ENCODE assay signal across 10 mouse cellular contexts in genomic region chr5:132633198-132633884, GRCm38 (mm10).
DNase-seq lines count a peak whose midpoint lies in the region; ATAC-seq and TF ChIP-seq lines count a peak whose summit lies in the region.
"Had no signal": no experiment of that assay in that cellular context is flagged by ENCODE, and none has a peak within 500 bp of the region (broad histone marks: within the 10 kb centered on the region; RNA-seq: fewer than 3 reads in every experiment).

No protein-coding gene starts in this region.

- no peak overlapping the region for H3K27ac ChIP-seq in lung, embryonic 14.5 days (ENCODE audit: low read depth)
- H3K27ac ChIP-seq: lung, embryonic 15.5 days had no signal

- no peaks in the 10 kb centered on the region for H3K4me1 ChIP-seq in lung, embryonic 14.5 days (ENCODE audit: insufficient read depth)
- H3K4me1 ChIP-seq: lung, embryonic 15.5 days had no signal

- H3K4me2 ChIP-seq in lung, embryonic 14.5 days: no peak overlapping the region
- H3K4me2 ChIP-seq: lung, embryonic 15.5 days had no signal

- DNase-seq in gastrocnemius, adult 18-20 months (ENCODE audit: low spot score): peak; percentile 14
- DNase-seq in gastrocnemius, postnatal 10 days: no peak
- DNase-seq in lung, embryonic 14.5 days: peak; percentile 58
- DNase-seq in lung, adult 18-20 months: no peak
- DNase-seq in brain, embryonic 18.5 days (ENCODE audit: low read depth, low spot score): peak; percentile 18
- DNase-seq in lung, postnatal 10 days: peak; percentile 60
- no peak for DNase-seq in left cerebral cortex, adult 11 months (ENCODE audit: low spot score)
- no peak for DNase-seq in cerebellum, postnatal 14 days
- DNase-seq: cerebellum, postnatal 36 days had no signal

- H3K4me3 ChIP-seq in lung, embryonic 14.5 days (ENCODE audit: low read depth, low read length): no peak overlapping the region
- H3K4me3 ChIP-seq: lung, embryonic 15.5 days had no signal

- H3K9me3 ChIP-seq in lung, embryonic 14.5 days (ENCODE audit: low read depth, low read length): peaks cover 5% of the 10 kb centered on the region; the same call in 1 of the 2 replicates
- H3K9me3 ChIP-seq: lung, embryonic 15.5 days had no signal

- peak; percentile 65; the same call in 1 of the 2 replicates for ATAC-seq in lung, embryonic 14.5 days (ENCODE audit: insufficient read depth)

- no peak overlapping the region for H3K9ac ChIP-seq in lung, embryonic 14.5 days
- H3K9ac ChIP-seq: lung, embryonic 15.5 days had no signal

- H3K27me3 ChIP-seq in lung, embryonic 14.5 days (ENCODE audit: insufficient read depth, low read length): no peaks in the 10 kb centered on the region
- H3K27me3 ChIP-seq: lung, embryonic 15.5 days had no signal

- no peaks in the 10 kb centered on the region for H3K36me3 ChIP-seq in lung, embryonic 14.5 days (ENCODE audit: insufficient read depth)
- H3K36me3 ChIP-seq: lung, embryonic 15.5 days had no signal

- no peak for TF ChIP-seq CTCF in lung, embryonic 14.5 days (IDR thresholded peaks at IDR 0.05; ENCODE audit: low read depth)

- 39% methylated on average over 5 of the region's 5 CpGs for WGBS in lung, embryonic 14.5 days

Comparison
In these comparisons a context has a peak if more than half of its experiments do, and no peak if none do; other contexts are left out.
1. DNase-seq: peak in gastrocnemius, adult 18-20 months (single experiment), lung, embryonic 14.5 days (single experiment), brain, embryonic 18.5 days (single experiment) and lung, postnatal 10 days (single experiment); none in gastrocnemius, postnatal 10 days (single experiment), lung, adult 18-20 months (0 of 2), left cerebral cortex, adult 11 months (single experiment) and cerebellum, postnatal 14 days (0 of 2).